Mouse (Mus musculus) cerebellum, adult 2 months (tissue): Measurements from ENCODE around the gene Dnmt3b. TPM values are rescaled to one million over a fixed set of nuclear protein-coding genes. Genes with fewer than 3 reads are reported as not detected.
A peak's percentile ranks its signal among the peaks of the same experiment; 100 is the strongest.
"Not testable (repeated sequence)": the region's sequence is repeated elsewhere in the genome, so short reads cannot be mapped to it uniquely, and the experiment has no call there.

ENCODE experiments used
- DNase-seq, 2 experiments: peaks; one replicate each; pipeline ENCODE4 v3.0.0; 2021
- H3K27ac ChIP-seq: fragments of 200-500 bp; 2 replicates; pipeline ENCODE4 v1.5.1; 2012; ENCODE audit warnings: low read length, control low read depth, inconsistent platforms; ENCODE audit not compliant: insufficient read depth
- H3K27me3 ChIP-seq: fragments of 200-500 bp; 2 replicates; pipeline ENCODE4 v1.6.1; 2012; ENCODE audit warnings: inconsistent platforms, mild to moderate bottlenecking, low read length, moderate library complexity; ENCODE audit not compliant: control insufficient read depth, insufficient read depth
- H3K4me1 ChIP-seq: fragments of 200-500 bp; 2 replicates; pipeline ENCODE4 v1.6.1; 2011; ENCODE audit warnings: low read length; ENCODE audit not compliant: control insufficient read depth, insufficient read depth
- H3K4me3 ChIP-seq: fragments of 200-500 bp; replicated peaks from 2 replicates; pipeline ENCODE3; 2011; ENCODE audit warnings: mild to moderate bottlenecking, low read depth, low read length, control low read depth; ENCODE audit not compliant: insufficient read depth
- CTCF ChIP-seq: fragments of 200-500 bp; IDR thresholded peaks from 2 replicates; pipeline ENCODE4 v1.5.1; 2011; ENCODE audit warnings: low read depth, mild to moderate bottlenecking, control low read depth, low read length, moderate library complexity, borderline replicate concordance; ENCODE audit not compliant: insufficient read depth
- POLR2A ChIP-seq: fragments of 200-500 bp; IDR thresholded peaks from 2 replicates; pipeline ENCODE4 v1.6.1; 2011; ENCODE audit warnings: low read length, control low read depth, borderline replicate concordance; ENCODE audit not compliant: insufficient read depth
- WGBS: fragments of 180-500 bp; shearing (Covaris S2); methylation state at CpG from one replicate; pipeline ENCODE4 v1.1.7; 2018; 5-methylcytosine and 5-hydroxymethylcytosine counted together
- polyA plus RNA-seq: library from polyadenylated mRNA; depleted of rRNA; stranded (reverse); fragments of >200 nt; gene quantifications from 2 replicates; pipeline ENCODE4 v1.2.3, GENCODE M21; 2012

Dnmt3b gene
- polyA plus RNA-seq, 1 experiment: 1.6 TPM

- Histone ChIP-seq H3K27me3 (no peaks in the 10 kb centered on the region), H3K4me1 (no peaks in the 10 kb centered on the region), H3K4me3 (no peak overlapping the region), H3K27ac (no peak overlapping the region)
- no peak for DNase-seq
- WGBS: 31% methylated on average over 5 of the region's 5 CpGs
- TF ChIP-seq POLR2A (no peak), CTCF (no peak)
These were observed 20.9 kb downstream of the Dnmt3b start for GRCm38 (mm10) chr2:153670111-153670510.

- no peak overlapping the region for H3K4me3 ChIP-seq
- no peaks in the 10 kb centered on the region for H3K27me3 ChIP-seq
- no peak for DNase-seq
- 87% methylated on average over 2 of the region's 2 CpGs for WGBS
- H3K4me1 ChIP-seq: no peaks in the 10 kb centered on the region
- TF ChIP-seq CTCF (no peak), POLR2A (no peak)
- H3K27ac ChIP-seq: no peak overlapping the region
These were observed 23.4 kb downstream of the Dnmt3b start for GRCm38 (mm10) chr2:153672619-153673018.

GRCm38 (mm10) chr2:153675364-153675763 is 26.1 kb downstream of the Dnmt3b start:
- DNase-seq, H3K4me3 ChIP-seq, H3K27ac ChIP-seq, H3K27me3 ChIP-seq, H3K4me1 ChIP-seq: not testable (repeated sequence)
- WGBS: 67% methylated on average over 1 of the region's 1 CpGs

GRCm38 (mm10) chr2:153676944-153677343 is 27.7 kb downstream of the Dnmt3b start:
- TF ChIP-seq POLR2A (no peak), CTCF (no peak)
- Histone ChIP-seq H3K4me3 (no peak overlapping the region), H3K27me3 (no peaks in the 10 kb centered on the region), H3K27ac (no peak overlapping the region), H3K4me1 (no peaks in the 10 kb centered on the region)
- DNase-seq: no peak
- WGBS: 93% methylated on average over 6 of the region's 6 CpGs

- Histone ChIP-seq H3K27ac (no peak overlapping the region), H3K4me3 (no peak overlapping the region), H3K27me3 (no peaks in the 10 kb centered on the region), H3K4me1 (no peaks in the 10 kb centered on the region)
- no peak for DNase-seq
- TF ChIP-seq CTCF: no peak
- TF ChIP-seq POLR2A: no peak
- 56% methylated on average over 7 of the region's 7 CpGs for whole genome bisulfite sequencing
These were observed 28.3 kb downstream of the Dnmt3b start for GRCm38 (mm10) chr2:153677550-153677949.

GRCm38 (mm10) chr2:153679959-153680358 is 30.7 kb downstream of the Dnmt3b start:
- H3K4me3 ChIP-seq: no peak overlapping the region
- TF ChIP-seq POLR2A: no peak
- TF ChIP-seq CTCF: no peak
- DNase-seq: no peak
- H3K27me3 ChIP-seq: no peaks in the 10 kb centered on the region
- WGBS: 86% methylated on average over 1 of the region's 1 CpGs
- H3K4me1 ChIP-seq: no peaks in the 10 kb centered on the region
- H3K27ac ChIP-seq: no peak overlapping the region

GRCm38 (mm10) chr2:153693413-153693812 is 44.2 kb downstream of the Dnmt3b start:
- not testable (repeated sequence) for DNase-seq, H3K27me3 ChIP-seq, H3K27ac ChIP-seq, H3K4me3 ChIP-seq, H3K4me1 ChIP-seq
- 88% methylated on average over 7 of the region's 7 CpGs for WGBS

- DNase-seq: no peak
- no peak overlapping the region for H3K27ac ChIP-seq
- no peaks in the 10 kb centered on the region for H3K27me3 ChIP-seq
- no peaks in the 10 kb centered on the region for H3K4me1 ChIP-seq
- 71% methylated on average over 19 of the region's 19 CpGs for WGBS
- H3K4me3 ChIP-seq: no peak overlapping the region
- TF ChIP-seq CTCF: peak; percentile 42; the same call in 1 of the 2 replicates
- TF ChIP-seq POLR2A: no peak
These were observed 45.3 kb downstream of the Dnmt3b start for GRCm38 (mm10) chr2:153694462-153695085.
